Mouse (Mus musculus) hindbrain, embryonic 12.5 days (tissue): ENCODE measurements around the gene Gm13420. TPM values are rescaled to one million over a fixed set of nuclear protein-coding genes. Genes with fewer than 3 reads are reported as not detected.

ENCODE experiments used
- ATAC-seq: fragments of 200-750 bp; cut with Nextera tagmentation; 2 replicates; pipeline ENCODE4 v1.8.0; 2017; ENCODE audit warnings: moderate TSS enrichment; ENCODE audit not compliant: low FRiP score
- H3K27ac ChIP-seq: fragments of 300-500 bp; sonication (generic); 2 replicates; pipeline ENCODE4 v1.5.1; 2016; ENCODE audit warnings: mild to moderate bottlenecking
- H3K27me3 ChIP-seq: fragments of 300-500 bp; sonication (generic); 2 replicates; pipeline ENCODE4 v1.6.1; 2016; ENCODE audit warnings: mild to moderate bottlenecking
- H3K36me3 ChIP-seq: fragments of 300-500 bp; sonication (generic); 2 replicates; pipeline ENCODE4 v1.6.1; 2016; ENCODE audit warnings: mild to moderate bottlenecking
- H3K4me1 ChIP-seq: fragments of 300-500 bp; sonication (generic); 2 replicates; pipeline ENCODE4 v1.6.1; 2016
- H3K4me2 ChIP-seq: fragments of 300-500 bp; sonication (generic); replicated peaks from 2 replicates; pipeline ENCODE4 v1.6.1; 2016; ENCODE audit warnings: mild to moderate bottlenecking
- H3K4me3 ChIP-seq: fragments of 300-500 bp; sonication (generic); 2 replicates; pipeline ENCODE4 v1.5.1; 2016; ENCODE audit warnings: mild to moderate bottlenecking
- H3K9ac ChIP-seq: fragments of 300-500 bp; sonication (generic); 2 replicates; pipeline ENCODE4 v1.6.1; 2016; ENCODE audit warnings: mild to moderate bottlenecking, moderate library complexity
- H3K9me3 ChIP-seq: fragments of 300-500 bp; sonication (generic); replicated peaks from 2 replicates; pipeline ENCODE4 v1.6.1; 2016; ENCODE audit warnings: mild to moderate bottlenecking
- WGBS: fragments of 180-500 bp; shearing (Covaris S2); methylation state at CpG from one replicate; pipeline ENCODE4 v1.1.7; 2016; 5-methylcytosine and 5-hydroxymethylcytosine counted together
- polyA plus RNA-seq: library from polyadenylated mRNA; unstranded; fragments of >200 nt; fragmentation: Nextera tagmentation; extraction: Ambion mirVana; gene quantifications from 2 replicates; pipeline ENCODE4 v1.2.1, GENCODE M21; 2016

Gm13420 gene
- polyA plus RNA-seq, 1 experiment from 2014 or later = not detected

- WGBS = 3% methylated on average over 1 of the region's 1 CpGs
- H3K36me3 ChIP-seq = no peaks in the 10 kb centered on the region
- H3K4me1 ChIP-seq = no peaks in the 10 kb centered on the region
- no peak overlapping the region for H3K27ac ChIP-seq
- H3K27me3 ChIP-seq = no peaks in the 10 kb centered on the region
- H3K4me3 ChIP-seq = no peak overlapping the region
- H3K4me2 ChIP-seq = no peak overlapping the region
- H3K9me3 ChIP-seq = no peaks in the 10 kb centered on the region
- H3K9ac ChIP-seq = no peak overlapping the region
- ATAC-seq = peak; percentile 68; the same call in 1 of the 2 replicates
Measured at GRCm38 (mm10) chr2:29764831-29765230, 13.3 kb upstream of the Gm13420 start.

- no peak for ATAC-seq
- H3K9me3 ChIP-seq = no peaks in the 10 kb centered on the region
- no peak overlapping the region for H3K4me3 ChIP-seq
- peaks cover 29% of the 10 kb centered on the region for H3K27me3 ChIP-seq
- H3K36me3 ChIP-seq = no peaks in the 10 kb centered on the region
- peaks cover 12% of the 10 kb centered on the region for H3K4me1 ChIP-seq
- H3K4me2 ChIP-seq = no peak overlapping the region
- no peak overlapping the region for H3K27ac ChIP-seq
- no peak overlapping the region for H3K9ac ChIP-seq
Measured at GRCm38 (mm10) chr2:29755693-29756092, 4.2 kb upstream of the Gm13420 start.

- WGBS = 93% methylated on average over 5 of the region's 5 CpGs
- no peak for ATAC-seq
Measured at GRCm38 (mm10) chr2:29752397-29752796, 912 bp upstream of the Gm13420 start.

GRCm38 (mm10) chr2:29748499-29748898 is 3.0 kb downstream of the Gm13420 start:
- no peaks in the 10 kb centered on the region for H3K36me3 ChIP-seq
- no peak overlapping the region for H3K4me3 ChIP-seq
- H3K27ac ChIP-seq = no peak overlapping the region
- no peak for ATAC-seq
- H3K4me2 ChIP-seq = no peak overlapping the region
- 82% methylated on average over 4 of the region's 4 CpGs for WGBS
- no peak overlapping the region for H3K9ac ChIP-seq
- H3K9me3 ChIP-seq = no peaks in the 10 kb centered on the region
- peaks cover 79% of the 10 kb centered on the region for H3K27me3 ChIP-seq
- peaks cover 19% of the 10 kb centered on the region for H3K4me1 ChIP-seq

More at GRCm38 (mm10) chr2:29752397-29752796, 912 bp upstream of the Gm13420 start:
- H3K4me2 ChIP-seq = no peak overlapping the region
- peaks cover 56% of the 10 kb centered on the region for H3K27me3 ChIP-seq
- no peaks in the 10 kb centered on the region for H3K9me3 ChIP-seq
- H3K4me3 ChIP-seq = no peak overlapping the region
- H3K27ac ChIP-seq = no peak overlapping the region
- peaks cover 14% of the 10 kb centered on the region for H3K4me1 ChIP-seq
- H3K9ac ChIP-seq = no peak overlapping the region
- H3K36me3 ChIP-seq = no peaks in the 10 kb centered on the region

- peaks cover 74% of the 10 kb centered on the region for H3K27me3 ChIP-seq
- WGBS = 38% methylated on average over 5 of the region's 5 CpGs
- no peak overlapping the region for H3K9ac ChIP-seq
- no peak overlapping the region for H3K27ac ChIP-seq
- peaks cover 19% of the 10 kb centered on the region for H3K4me1 ChIP-seq
- no peaks in the 10 kb centered on the region for H3K36me3 ChIP-seq
- no peak overlapping the region for H3K4me3 ChIP-seq
- ATAC-seq = no peak
- H3K4me2 ChIP-seq = peak overlapping the region; percentile 78; the same call in 1 of the 2 replicates
- no peaks in the 10 kb centered on the region for H3K9me3 ChIP-seq
Measured at GRCm38 (mm10) chr2:29747852-29748251, 3.6 kb downstream of the Gm13420 start.

- H3K27me3 ChIP-seq = peaks cover 68% of the 10 kb centered on the region
- ATAC-seq = no peak
Measured at GRCm38 (mm10) chr2:29747188-29747782, 4.2 kb downstream of the Gm13420 start.

GRCm38 (mm10) chr2:29744256-29744655 is 7.2 kb downstream of the Gm13420 start:
- Histone ChIP-seq H3K9ac (no peak overlapping the region), H3K9me3 (no peaks in the 10 kb centered on the region), H3K27me3 (peaks cover 40% of the 10 kb centered on the region), H3K36me3 (peaks cover 13% of the 10 kb centered on the region), H3K4me2 (no peak overlapping the region), H3K27ac (no peak overlapping the region), H3K4me1 (peaks cover 6% of the 10 kb centered on the region), H3K4me3 (no peak overlapping the region)
- 90% methylated on average over 6 of the region's 6 CpGs for WGBS
- ATAC-seq = no peak

More at GRCm38 (mm10) chr2:29747188-29747782, 4.2 kb downstream of the Gm13420 start:
- Histone ChIP-seq H3K9ac (peak overlapping the region; percentile 60), H3K9me3 (no peaks in the 10 kb centered on the region), H3K4me2 (peak overlapping the region; percentile 78), H3K4me1 (peaks cover 19% of the 10 kb centered on the region), H3K36me3 (no peaks in the 10 kb centered on the region), H3K4me3 (peak overlapping the region; percentile 43), H3K27ac (no peak overlapping the region)
- 4% methylated on average over 50 of the region's 50 CpGs for WGBS

- peaks cover 11% of the 10 kb centered on the region for H3K27me3 ChIP-seq
- no peak overlapping the region for H3K4me2 ChIP-seq
- H3K4me1 ChIP-seq = no peaks in the 10 kb centered on the region
- no peak overlapping the region for H3K4me3 ChIP-seq
- peaks cover 44% of the 10 kb centered on the region for H3K36me3 ChIP-seq
- no peak overlapping the region for H3K27ac ChIP-seq
- no peak overlapping the region for H3K9ac ChIP-seq
- 93% methylated on average over 6 of the region's 6 CpGs for WGBS
- no peak for ATAC-seq
- H3K9me3 ChIP-seq = no peaks in the 10 kb centered on the region
Measured at GRCm38 (mm10) chr2:29741207-29741606, 10.3 kb downstream of the Gm13420 start.

- Histone ChIP-seq H3K9ac (no peak overlapping the region), H3K9me3 (no peaks in the 10 kb centered on the region), H3K4me2 (no peak overlapping the region), H3K36me3 (peaks cover 62% of the 10 kb centered on the region), H3K4me3 (no peak overlapping the region), H3K27ac (no peak overlapping the region), H3K27me3 (no peaks in the 10 kb centered on the region), H3K4me1 (no peaks in the 10 kb centered on the region)
- no peak for ATAC-seq
- WGBS = 76% methylated on average over 5 of the region's 5 CpGs
Measured at GRCm38 (mm10) chr2:29739368-29739767, 12.1 kb downstream of the Gm13420 start.

GRCm38 (mm10) chr2:29738799-29739198 is 12.7 kb downstream of the Gm13420 start:
- Histone ChIP-seq H3K27me3 (no peaks in the 10 kb centered on the region), H3K4me1 (no peaks in the 10 kb centered on the region), H3K36me3 (peaks cover 68% of the 10 kb centered on the region), H3K4me3 (no peak overlapping the region), H3K4me2 (no peak overlapping the region), H3K27ac (no peak overlapping the region), H3K9ac (no peak overlapping the region), H3K9me3 (no peaks in the 10 kb centered on the region)
- no peak for ATAC-seq
- WGBS = 71% methylated on average over 4 of the region's 4 CpGs

GRCm38 (mm10) chr2:29737209-29737925 is 14.1 kb downstream of the Gm13420 start:
- H3K4me3 ChIP-seq = no peak overlapping the region
- ATAC-seq = no peak
- H3K4me1 ChIP-seq = no peaks in the 10 kb centered on the region
- H3K27me3 ChIP-seq = no peaks in the 10 kb centered on the region
- H3K9me3 ChIP-seq = no peaks in the 10 kb centered on the region
- 93% methylated on average over 12 of the region's 12 CpGs for WGBS
- H3K27ac ChIP-seq = no peak overlapping the region
- H3K36me3 ChIP-seq = peaks cover 82% of the 10 kb centered on the region
- no peak overlapping the region for H3K4me2 ChIP-seq
- no peak overlapping the region for H3K9ac ChIP-seq

GRCm38 (mm10) chr2:29735708-29736107 is 15.8 kb downstream of the Gm13420 start:
- 92% methylated on average over 12 of the region's 12 CpGs for WGBS
- no peak for ATAC-seq
- Histone ChIP-seq H3K9me3 (no peaks in the 10 kb centered on the region), H3K36me3 (peaks cover 95% of the 10 kb centered on the region), H3K9ac (no peak overlapping the region), H3K27ac (no peak overlapping the region), H3K4me2 (no peak overlapping the region), H3K4me1 (no peaks in the 10 kb centered on the region), H3K4me3 (no peak overlapping the region), H3K27me3 (no peaks in the 10 kb centered on the region)

- H3K27ac ChIP-seq = no peak overlapping the region
- no peak overlapping the region for H3K9ac ChIP-seq
- H3K4me3 ChIP-seq = no peak overlapping the region
- H3K9me3 ChIP-seq = no peaks in the 10 kb centered on the region
- 94% methylated on average over 5 of the region's 5 CpGs for WGBS
- H3K4me1 ChIP-seq = no peaks in the 10 kb centered on the region
- ATAC-seq = no peak
- H3K4me2 ChIP-seq = no peak overlapping the region
- H3K27me3 ChIP-seq = no peaks in the 10 kb centered on the region
- H3K36me3 ChIP-seq = peaks cover 95% of the 10 kb centered on the region
Measured at GRCm38 (mm10) chr2:29733348-29733747, 18.1 kb downstream of the Gm13420 start.
